Mouse (Mus musculus): ENCODE measurements around the gene Nmur1. TPM values are rescaled to one million over a fixed set of nuclear protein-coding genes. Genes with fewer than 3 reads are reported as not detected.

Nmur1 gene
- polyA plus RNA-seq, 1 experiment from 2014 or later: not detected

GRCm38 (mm10) chr1:86408515-86408914, 17.5 kb downstream of the Nmur1 start:
- no peak for TF ChIP-seq CTCF (IDR thresholded peaks at IDR 0.05; ENCODE audit: low read depth)
- TF ChIP-seq EP300 (IDR thresholded peaks at IDR 0.05; ENCODE audit: low read depth): no peak
- Histone ChIP-seq H3K27me3 (ENCODE audit: insufficient read depth, low read length) (no peaks in the 10 kb centered on the region), H3K4me1 (ENCODE audit: insufficient read depth) (peaks cover 14% of the 10 kb centered on the region; the same call in 1 of the 2 replicates), H3K4me2 (ENCODE audit: low read depth, low read length) (no peak overlapping the region), H3K4me3 (ENCODE audit: low read depth, low read length) (no peak overlapping the region), H3K27ac (ENCODE audit: low read depth) (no peak overlapping the region), H3K9me3 (ENCODE audit: low read length) (0 out of 2 replicates have a peak, but pooled peaks cover 3% of the 10 kb centered on the region), H3K9ac (replicated peaks) (no peak overlapping the region), H3K36me3 (replicated peaks; ENCODE audit: insufficient read depth, low read length) (no peaks in the 10 kb centered on the region)
- ATAC-seq: no peak
- no peak for DNase-seq
- 72% methylated on average over 10 of the region's 10 CpGs for WGBS (ENCODE audit: insufficient replicate concordance)

GRCm38 (mm10) chr1:86406914-86407313, 19.1 kb downstream of the Nmur1 start:
- Histone ChIP-seq H3K4me2 (ENCODE audit: low read depth, low read length) (no peak overlapping the region), H3K4me1 (ENCODE audit: insufficient read depth) (peaks cover 14% of the 10 kb centered on the region; the same call in 1 of the 2 replicates), H3K27me3 (ENCODE audit: insufficient read depth, low read length) (no peaks in the 10 kb centered on the region), H3K9ac (replicated peaks) (no peak overlapping the region), H3K9me3 (ENCODE audit: low read length) (0 out of 2 replicates have a peak, but pooled peaks cover 3% of the 10 kb centered on the region), H3K27ac (ENCODE audit: low read depth) (peak overlapping the region; percentile 82), H3K36me3 (replicated peaks; ENCODE audit: insufficient read depth, low read length) (no peaks in the 10 kb centered on the region), H3K4me3 (ENCODE audit: low read depth, low read length) (no peak overlapping the region)
- 29% methylated on average over 8 of the region's 8 CpGs for WGBS (ENCODE audit: insufficient replicate concordance)
- peak; percentile 81 for DNase-seq
- TF ChIP-seq EP300 (IDR thresholded peaks at IDR 0.05; ENCODE audit: low read depth): no peak
- no peak for TF ChIP-seq CTCF (IDR thresholded peaks at IDR 0.05; ENCODE audit: low read depth)
- ATAC-seq: peak; percentile 96

DNA sequence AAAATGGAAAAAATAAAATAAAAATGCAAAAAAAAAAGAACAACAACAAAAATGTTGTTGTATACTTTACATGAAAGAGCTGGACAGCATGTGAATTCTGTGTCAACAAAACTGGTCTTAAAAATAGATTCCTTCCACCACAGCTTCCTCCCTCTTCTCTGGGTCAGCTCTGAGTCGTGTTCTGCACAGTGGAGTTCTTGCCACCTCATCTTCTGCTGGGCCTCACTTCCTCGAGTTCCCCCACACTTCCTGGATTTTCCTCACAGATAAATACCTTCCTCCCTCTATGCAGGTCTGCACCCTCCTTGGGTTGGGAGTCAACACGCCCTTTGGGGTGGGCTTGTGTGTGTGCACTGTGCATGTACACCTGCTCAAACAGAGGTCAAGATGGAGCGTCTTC, 19.7 kb downstream of the Nmur1 start:
- Histone ChIP-seq H3K4me1 (ENCODE audit: insufficient read depth) (peaks cover 14% of the 10 kb centered on the region; the same call in 1 of the 2 replicates), H3K4me2 (ENCODE audit: low read depth, low read length) (no peak overlapping the region), H3K9ac (replicated peaks) (no peak overlapping the region), H3K4me3 (ENCODE audit: low read depth, low read length) (no peak overlapping the region), H3K9me3 (ENCODE audit: low read length) (0 out of 2 replicates have a peak, but pooled peaks cover 3% of the 10 kb centered on the region), H3K27me3 (ENCODE audit: insufficient read depth, low read length) (no peaks in the 10 kb centered on the region), H3K27ac (ENCODE audit: low read depth) (peak overlapping the region; percentile 82), H3K36me3 (replicated peaks; ENCODE audit: insufficient read depth, low read length) (no peaks in the 10 kb centered on the region)
- no peak; the same call in 1 of the 2 replicates for ATAC-seq
- TF ChIP-seq CTCF (IDR thresholded peaks at IDR 0.05; ENCODE audit: low read depth): no peak
- no peak for TF ChIP-seq EP300 (IDR thresholded peaks at IDR 0.05; ENCODE audit: low read depth)
- WGBS (ENCODE audit: insufficient replicate concordance): 47% methylated on average over 4 of the region's 4 CpGs
- DNase-seq: no peak

DNA sequence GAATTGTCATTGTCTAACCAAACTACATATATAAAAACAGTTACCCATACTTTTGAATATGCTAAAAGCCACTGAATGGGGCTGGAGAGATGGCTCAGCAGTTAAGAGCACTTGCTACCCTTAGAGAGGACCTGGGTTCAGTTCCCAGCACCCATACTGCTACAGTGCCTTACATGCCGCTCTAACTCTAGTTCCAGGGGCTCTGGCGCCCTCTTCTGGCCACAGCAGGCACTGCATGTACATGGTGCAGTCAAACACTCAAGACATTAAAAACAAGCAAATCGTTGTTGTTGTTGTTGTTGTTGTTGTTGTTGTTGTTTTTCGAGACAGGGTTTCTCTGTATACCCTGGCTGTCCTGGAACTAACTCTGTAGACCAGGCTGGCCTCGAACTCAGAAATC, 21.2 kb downstream of the Nmur1 start:
- TF ChIP-seq EP300 (IDR thresholded peaks at IDR 0.05; ENCODE audit: low read depth): no peak
- peak; percentile 84 for TF ChIP-seq CTCF (IDR thresholded peaks at IDR 0.05; ENCODE audit: low read depth)
- H3K27ac ChIP-seq (ENCODE audit: low read depth): no peak overlapping the region
- ATAC-seq (no peak), DNase-seq (peak; percentile 47)
- 58% methylated on average over 5 of the region's 5 CpGs for WGBS (ENCODE audit: insufficient replicate concordance)
- peaks cover 14% of the 10 kb centered on the region; the same call in 1 of the 2 replicates for H3K4me1 ChIP-seq (ENCODE audit: insufficient read depth)
- H3K27me3 ChIP-seq (ENCODE audit: insufficient read depth, low read length): no peaks in the 10 kb centered on the region
- 0 out of 2 replicates have a peak, but pooled peaks cover 3% of the 10 kb centered on the region for H3K9me3 ChIP-seq (ENCODE audit: low read length)
- H3K9ac ChIP-seq (replicated peaks): no peak overlapping the region
- H3K4me3 ChIP-seq (ENCODE audit: low read depth, low read length): no peak overlapping the region
- no peaks in the 10 kb centered on the region for H3K36me3 ChIP-seq (replicated peaks; ENCODE audit: insufficient read depth, low read length)
- no peak overlapping the region for H3K4me2 ChIP-seq (ENCODE audit: low read depth, low read length)

- H3K4me1 ChIP-seq (ENCODE audit: insufficient read depth): peaks cover 8% of the 10 kb centered on the region; the same call in 1 of the 2 replicates
- H3K4me2 ChIP-seq (ENCODE audit: low read depth, low read length): no peak overlapping the region
- TF ChIP-seq EP300 (IDR thresholded peaks at IDR 0.05; ENCODE audit: low read depth) (no peak), CTCF (IDR thresholded peaks at IDR 0.05; ENCODE audit: low read depth) (no peak)
- H3K27ac ChIP-seq (ENCODE audit: low read depth): no peak overlapping the region
- DNase-seq: no peak
- H3K9me3 ChIP-seq (ENCODE audit: low read length): 0 out of 2 replicates have a peak, but pooled peaks cover 3% of the 10 kb centered on the region
- no peak for ATAC-seq
- H3K9ac ChIP-seq (replicated peaks): no peak overlapping the region
- H3K27me3 ChIP-seq (ENCODE audit: insufficient read depth, low read length): no peaks in the 10 kb centered on the region
- H3K4me3 ChIP-seq (ENCODE audit: low read depth, low read length): no peak overlapping the region
- WGBS (ENCODE audit: insufficient replicate concordance): 54% methylated on average over 8 of the region's 8 CpGs
- no peaks in the 10 kb centered on the region for H3K36me3 ChIP-seq (replicated peaks; ENCODE audit: insufficient read depth, low read length)
Measured at GRCm38 (mm10) chr1:86400096-86400754, 25.8 kb downstream of the Nmur1 start.

GRCm38 (mm10) chr1:86399322-86399721, 26.7 kb downstream of the Nmur1 start:
- Histone ChIP-seq H3K27me3 (ENCODE audit: insufficient read depth, low read length) (no peaks in the 10 kb centered on the region), H3K9me3 (ENCODE audit: low read length) (no peaks in the 10 kb centered on the region), H3K4me2 (ENCODE audit: low read depth, low read length) (no peak overlapping the region), H3K9ac (replicated peaks) (no peak overlapping the region), H3K4me1 (ENCODE audit: insufficient read depth) (peaks cover 8% of the 10 kb centered on the region; the same call in 1 of the 2 replicates), H3K36me3 (replicated peaks; ENCODE audit: insufficient read depth, low read length) (no peaks in the 10 kb centered on the region), H3K27ac (ENCODE audit: low read depth) (no peak overlapping the region), H3K4me3 (ENCODE audit: low read depth, low read length) (no peak overlapping the region)
- TF ChIP-seq EP300 (IDR thresholded peaks at IDR 0.05; ENCODE audit: low read depth) (no peak), CTCF (IDR thresholded peaks at IDR 0.05; ENCODE audit: low read depth) (no peak)
- no peak for DNase-seq
- ATAC-seq: peak; percentile 41
- 40% methylated on average over 3 of the region's 3 CpGs for WGBS (ENCODE audit: insufficient replicate concordance)
